Mouse (Mus musculus): Measurements from ENCODE around the gene Cand2.

Cand2 gene

GRCm38 (mm10) chr6:115774501-115774921 is at the start of gene Cand2:
TSS of gene Cand2 (plus strand) at chr6:115774538.
- DNase-seq (ENCODE audit: low read depth, low spot score), result peak; percentile 83

GRCm38 (mm10) chr6:115727108-115727507 is 47.2 kb upstream of the Cand2 start:
- peak; percentile 47 for DNase-seq (ENCODE audit: low read depth, low spot score)

GRCm38 (mm10) chr6:115727570-115727969 is 46.8 kb upstream of the Cand2 start:
- no peak for DNase-seq (ENCODE audit: low read depth, low spot score)

- no peak for DNase-seq (ENCODE audit: low read depth, low spot score)
Observed at GRCm38 (mm10) chr6:115730560-115731342, 43.6 kb upstream of the Cand2 start.

GRCm38 (mm10) chr6:115732341-115732928 is 41.9 kb upstream of the Cand2 start:
- DNase-seq (ENCODE audit: low read depth, low spot score), result no peak

- peak; percentile 50 for DNase-seq (ENCODE audit: low read depth, low spot score)
Observed at GRCm38 (mm10) chr6:115734909-115735308, 39.4 kb upstream of the Cand2 start.

GRCm38 (mm10) chr6:115739056-115739455 is 35.3 kb upstream of the Cand2 start:
- DNase-seq (ENCODE audit: low read depth, low spot score), result no peak

- no peak for DNase-seq (ENCODE audit: low read depth, low spot score)
Observed at GRCm38 (mm10) chr6:115743569-115743968, 30.8 kb upstream of the Cand2 start.

- DNase-seq (ENCODE audit: low read depth, low spot score), result no peak
Observed at GRCm38 (mm10) chr6:115746326-115746725, 28.0 kb upstream of the Cand2 start.

- no peak for DNase-seq (ENCODE audit: low read depth, low spot score)
Observed at GRCm38 (mm10) chr6:115755536-115755935, 18.8 kb upstream of the Cand2 start.

GRCm38 (mm10) chr6:115758981-115759435 is 15.3 kb upstream of the Cand2 start:
- no peak for DNase-seq (ENCODE audit: low read depth, low spot score)

- DNase-seq (ENCODE audit: low read depth, low spot score), result no peak
Observed at GRCm38 (mm10) chr6:115759461-115759860, 14.9 kb upstream of the Cand2 start.

- no peak for DNase-seq (ENCODE audit: low read depth, low spot score)
Observed at GRCm38 (mm10) chr6:115760137-115760536, 14.2 kb upstream of the Cand2 start.

GRCm38 (mm10) chr6:115760982-115761381 is 13.4 kb upstream of the Cand2 start:
- no peak for DNase-seq (ENCODE audit: low read depth, low spot score)

GRCm38 (mm10) chr6:115761995-115762756 is 12.2 kb upstream of the Cand2 start, which contains the start of gene Tmem40:
TSS of gene Tmem40 (minus strand) at chr6:115762410.
- peak; percentile 62 for DNase-seq (ENCODE audit: low read depth, low spot score)

- peak; percentile 88 for DNase-seq (ENCODE audit: low read depth, low spot score)
Observed at GRCm38 (mm10) chr6:115764179-115764578, 10.2 kb upstream of the Cand2 start.

- DNase-seq (ENCODE audit: low read depth, low spot score), result no peak
Observed at GRCm38 (mm10) chr6:115767357-115767756, 7.0 kb upstream of the Cand2 start.

- no peak for DNase-seq (ENCODE audit: low read depth, low spot score)
Observed at GRCm38 (mm10) chr6:115768207-115768606, 6.1 kb upstream of the Cand2 start.

GRCm38 (mm10) chr6:115770059-115770670 is 4.2 kb upstream of the Cand2 start:
- DNase-seq (ENCODE audit: low read depth, low spot score), result no peak

GRCm38 (mm10) chr6:115770852-115771251 is 3.5 kb upstream of the Cand2 start:
- DNase-seq (ENCODE audit: low read depth, low spot score), result no peak

GRCm38 (mm10) chr6:115772201-115772600 is 2.1 kb upstream of the Cand2 start:
- DNase-seq (ENCODE audit: low read depth, low spot score), result no peak

- DNase-seq (ENCODE audit: low read depth, low spot score), result no peak
Observed at GRCm38 (mm10) chr6:115772604-115773003, 1.7 kb upstream of the Cand2 start.

Measured in mesoderm, embryonic 11.5 days (tissue).